Mouse (Mus musculus) heart, postnatal 10 days (tissue): ENCODE results near the gene Ccnl2. TPM values are rescaled to one million over a fixed set of nuclear protein-coding genes. Genes with fewer than 3 reads are reported as not detected.
A peak's percentile ranks its signal among the peaks of the same experiment; 100 is the strongest.

Experiments used
- DNase-seq, 2 experiments: peaks; one replicate each; pipeline ENCODE4 v3.0.0; 2021
- intact Hi-C: fragments of 180-260 bp; cut with DNase I; formaldehyde crosslinking; loops from one replicate; pipeline ENCODE4 v1.15.1; 2025
- total RNA-seq, 2 experiments: library from RNA; stranded (reverse); gene quantifications; 2 replicates each; pipeline ENCODE4 v1.2.3; 2021

Gene Ccnl2
- total RNA-seq, 2 experiments from 2014 or later: 49.9 to 50.6 TPM

GRCm38 (mm10) chr4:155833836-155834235 is 21.5 kb downstream of the Ccnl2 start:
- peak; percentile 90 to 94 for DNase-seq
- intact Hi-C loops: loop anchor here (5.0 kb wide), 1 partner anchor 108 kb away; the partner anchor contains the start of gene Ube2j2

GRCm38 (mm10) chr4:155837404-155838010 is 25.2 kb downstream of the Ccnl2 start:
- intact Hi-C loops: no loop called here
- peak; percentile 73 for DNase-seq

- intact Hi-C loops: no loop called here
- DNase-seq: peak; percentile 69 to 75
Observed at GRCm38 (mm10) chr4:155838187-155839153, 26.2 kb downstream of the Ccnl2 start.

GRCm38 (mm10) chr4:155839483-155839910 is 27.2 kb downstream of the Ccnl2 start, which contains the start of gene Mxra8:
TSS of gene Mxra8 (plus strand) at chr4:155839680.
- DNase-seq: peak; percentile 90 to 92
- intact Hi-C loops: no loop called here

- peak in 1 of 2 experiments; percentile 36 for DNase-seq
- intact Hi-C loops: no loop called here
Observed at GRCm38 (mm10) chr4:155840076-155841002, 28.1 kb downstream of the Ccnl2 start.

- intact Hi-C loops: no loop called here
- DNase-seq: peak; percentile 67 to 75
Observed at GRCm38 (mm10) chr4:155841003-155841454, 28.7 kb downstream of the Ccnl2 start.

- intact Hi-C loops: no loop called here
Observed at GRCm38 (mm10) chr4:155841651-155842270, 29.5 kb downstream of the Ccnl2 start.

GRCm38 (mm10) chr4:155843231-155843630 is 30.9 kb downstream of the Ccnl2 start:
- intact Hi-C loops: no loop called here
- no peak for DNase-seq

More at GRCm38 (mm10) chr4:155841651-155842270, 29.5 kb downstream of the Ccnl2 start:
- no peak for DNase-seq

GRCm38 (mm10) chr4:155846871-155847578 is 34.7 kb downstream of the Ccnl2 start, which contains the start of gene Dvl1:
TSS of gene Dvl1 (plus strand) at chr4:155847402.
- intact Hi-C loops: no loop called here
- peak; percentile 96 to 97 for DNase-seq

GRCm38 (mm10) chr4:155847591-155848352 is 35.5 kb downstream of the Ccnl2 start:
- intact Hi-C loops: no loop called here
- DNase-seq: peak in 1 of 2 experiments; percentile 53

- no peak for DNase-seq
- intact Hi-C loops: no loop called here
Observed at GRCm38 (mm10) chr4:155848434-155849095, 36.3 kb downstream of the Ccnl2 start.

- no peak for DNase-seq
- intact Hi-C loops: no loop called here
Observed at GRCm38 (mm10) chr4:155849391-155849790, 37.1 kb downstream of the Ccnl2 start.

GRCm38 (mm10) chr4:155849792-155850451 is 37.6 kb downstream of the Ccnl2 start:
- intact Hi-C loops: loop anchor here (10.0 kb wide), 1 partner anchor 255 kb away; the partner anchor contains the start of gene 9430015G10Rik
- no peak for DNase-seq

GRCm38 (mm10) chr4:155851368-155851767 is 39.1 kb downstream of the Ccnl2 start:
- intact Hi-C loops: loop anchor here (10.0 kb wide), 1 partner anchor 253 kb away; the partner anchor contains the start of gene 9430015G10Rik
- DNase-seq: no peak

- no peak for DNase-seq
- intact Hi-C loops: loop anchor here (10.0 kb wide), 1 partner anchor 253 kb away; the partner anchor contains the start of gene 9430015G10Rik
Observed at GRCm38 (mm10) chr4:155851951-155852411, 39.7 kb downstream of the Ccnl2 start.

GRCm38 (mm10) chr4:155853421-155853820 is 41.1 kb downstream of the Ccnl2 start:
- intact Hi-C loops: loop anchor here (10.0 kb wide), 1 partner anchor 251 kb away; the partner anchor contains the start of gene 9430015G10Rik

GRCm38 (mm10) chr4:155854991-155855390 is 42.7 kb downstream of the Ccnl2 start:
- no peak for DNase-seq
- intact Hi-C loops: loop anchor here (10.0 kb wide), 1 partner anchor 250 kb away; the partner anchor contains the start of gene 9430015G10Rik

More at GRCm38 (mm10) chr4:155853421-155853820, 41.1 kb downstream of the Ccnl2 start:
- DNase-seq: no peak
